Mouse (Mus musculus): Measurements from ENCODE around the gene Pgm2. TPM values are rescaled to one million over a fixed set of nuclear protein-coding genes. Genes with fewer than 3 reads are reported as not detected.

Pgm2 gene
- total RNA-seq, 2 experiments from 2014 or later, result 12.1 to 12.6 TPM

- DNase-seq, result no peak
- intact Hi-C loops (cut with DNase I), result loop anchor here (1.0 to 10.0 kb wide), 3 partner anchors 104 to 256 kb away; partner anchors contain the start of genes 0610040J01Rik and Rell1
Observed at GRCm38 (mm10) chr5:64070742-64071476, 21.8 kb upstream of the Pgm2 start.

DNA sequence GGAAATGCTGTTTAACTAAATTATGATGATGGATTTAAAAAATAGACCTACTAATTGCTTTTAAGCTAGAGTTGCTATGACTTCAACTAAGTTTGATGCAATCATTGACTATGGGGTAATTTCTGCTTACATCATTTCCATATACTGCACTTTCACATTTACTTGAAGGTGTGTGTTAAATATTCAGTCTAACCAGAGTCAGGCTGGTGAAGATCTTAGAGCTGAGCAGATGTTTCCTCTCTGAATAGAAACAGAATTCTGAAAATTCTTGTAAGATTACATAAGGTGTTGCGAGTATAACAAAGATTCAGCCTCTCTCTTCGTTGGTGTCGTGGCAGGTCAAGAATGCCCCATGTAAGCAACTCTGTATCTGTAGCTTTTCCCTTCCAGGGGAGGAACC lies 18.3 kb upstream of the Pgm2 start:
- no peak for DNase-seq
- intact Hi-C loops (cut with DNase I), result loop anchor here (5.0 to 10.0 kb wide), 2 partner anchors 107 to 260 kb away; partner anchors contain the start of genes 0610040J01Rik and Rell1

DNA sequence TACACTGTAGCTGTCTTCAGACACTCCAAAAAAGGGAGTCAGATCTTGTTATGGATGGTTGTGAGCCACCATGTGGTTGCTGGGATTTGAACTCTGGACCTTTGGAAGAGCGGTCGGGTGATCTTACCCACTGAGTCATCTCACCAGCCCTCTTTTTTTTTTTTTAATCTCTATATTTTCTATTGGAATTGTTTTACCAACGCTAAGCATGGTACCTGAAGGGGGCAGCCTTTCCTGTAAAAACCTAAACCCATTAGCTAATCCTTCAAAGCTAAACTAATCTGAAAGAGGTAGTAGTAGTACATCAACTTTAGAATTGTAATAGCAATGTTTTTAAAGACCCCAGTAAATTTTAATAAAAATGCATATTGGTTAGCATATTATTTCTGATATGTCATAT lies 17.2 kb upstream of the Pgm2 start:
- intact Hi-C loops (cut with DNase I), result loop anchor here (10.0 kb wide), 1 partner anchor 261 kb away; the partner anchor contains the start of gene 0610040J01Rik
- peak in 1 of 2 experiments; percentile 45 for DNase-seq

DNA sequence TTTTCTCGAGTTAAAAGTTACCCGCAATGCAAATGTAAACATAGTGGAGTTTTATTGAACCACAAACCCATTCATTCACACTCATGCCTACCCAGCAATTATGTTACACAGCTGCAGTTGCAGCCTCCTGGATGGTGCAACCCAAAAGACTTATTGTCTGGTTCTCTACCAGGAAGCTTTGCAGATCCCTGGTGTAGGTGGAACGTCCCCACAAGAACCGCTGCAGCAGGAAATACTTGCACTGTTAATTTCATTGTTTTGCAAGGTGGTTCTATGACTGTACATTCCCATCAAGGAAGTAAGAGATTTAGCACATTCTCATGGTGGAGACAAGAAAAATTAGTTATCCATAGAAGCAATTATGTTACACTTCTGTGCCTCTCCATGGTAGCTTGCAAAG lies 15.4 kb upstream of the Pgm2 start:
- no peak for DNase-seq
- intact Hi-C loops (cut with DNase I), result loop anchor here (10.0 kb wide), 1 partner anchor 263 kb away; the partner anchor contains the start of gene 0610040J01Rik

DNA sequence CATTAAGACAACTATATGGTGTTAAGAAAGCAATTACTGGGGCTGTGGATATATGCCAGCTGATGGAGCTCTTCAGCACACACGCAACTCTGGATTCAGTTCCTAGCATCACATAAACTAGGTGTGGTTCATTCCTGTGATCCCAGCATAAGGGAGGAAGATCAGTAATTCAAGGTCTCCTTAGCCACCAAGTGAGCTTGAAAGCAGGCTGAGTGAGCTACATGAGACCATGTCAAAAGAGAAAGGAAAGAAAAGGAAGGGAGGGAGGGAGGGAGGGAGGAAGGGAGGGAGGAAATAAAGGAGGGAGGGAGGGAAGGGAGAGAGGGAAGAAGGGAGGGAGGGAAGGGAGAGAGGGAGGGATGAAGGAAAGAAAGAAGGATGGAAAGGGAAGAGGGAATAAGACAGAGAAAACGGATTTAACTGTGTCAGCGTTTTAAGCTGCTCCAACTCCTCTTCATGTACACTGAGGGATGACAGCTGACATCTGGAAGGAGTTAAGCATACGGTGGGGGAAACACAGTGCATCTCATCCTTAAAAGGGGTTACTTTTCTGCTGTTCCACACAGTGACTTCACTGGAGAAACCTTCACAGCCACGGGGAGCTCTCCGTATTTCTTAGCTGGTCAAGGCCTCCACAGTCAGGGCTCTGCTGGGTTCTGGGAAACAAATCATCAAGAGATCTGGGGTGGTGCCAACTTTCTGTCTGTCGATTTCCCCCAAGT lies 13.8 kb upstream of the Pgm2 start:
- peak in 1 of 2 experiments; percentile 25 for DNase-seq
- intact Hi-C loops (cut with DNase I), result loop anchor here (10.0 kb wide), 1 partner anchor 264 kb away; the partner anchor contains the start of gene 0610040J01Rik

DNA sequence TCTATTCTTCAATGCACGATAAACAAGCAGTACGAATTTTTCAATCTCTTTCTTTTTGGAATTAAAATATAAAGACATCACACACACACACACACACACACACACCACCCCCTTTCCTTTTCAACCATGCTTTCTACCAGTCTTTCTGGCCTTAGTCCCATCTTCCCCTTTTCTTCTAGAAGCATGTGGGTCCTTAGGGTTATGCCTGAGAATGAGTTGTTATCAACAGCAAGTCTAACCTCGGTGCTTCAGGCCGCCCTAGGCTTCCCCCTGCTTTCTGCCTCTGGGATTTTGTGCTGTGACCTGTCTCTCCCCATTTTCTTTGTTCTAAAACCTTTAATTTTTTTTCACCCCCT lies 13.3 kb upstream of the Pgm2 start:
- intact Hi-C loops (cut with DNase I), result loop anchor here (10.0 kb wide), 1 partner anchor 265 kb away; the partner anchor contains the start of gene 0610040J01Rik
- no peak for DNase-seq

GRCm38 (mm10) chr5:64083447-64084359 lies 9.0 kb upstream of the Pgm2 start:
- DNase-seq, result no peak

GRCm38 (mm10) chr5:64085405-64085804 lies 7.3 kb upstream of the Pgm2 start:
- no peak for DNase-seq
- intact Hi-C loops (cut with DNase I), result no loop called here

More at GRCm38 (mm10) chr5:64083447-64084359, 9.0 kb upstream of the Pgm2 start:
- intact Hi-C loops (cut with DNase I), result no loop called here

- intact Hi-C loops (cut with DNase I), result no loop called here
Observed at GRCm38 (mm10) chr5:64088740-64089139, 4.0 kb upstream of the Pgm2 start.

DNA sequence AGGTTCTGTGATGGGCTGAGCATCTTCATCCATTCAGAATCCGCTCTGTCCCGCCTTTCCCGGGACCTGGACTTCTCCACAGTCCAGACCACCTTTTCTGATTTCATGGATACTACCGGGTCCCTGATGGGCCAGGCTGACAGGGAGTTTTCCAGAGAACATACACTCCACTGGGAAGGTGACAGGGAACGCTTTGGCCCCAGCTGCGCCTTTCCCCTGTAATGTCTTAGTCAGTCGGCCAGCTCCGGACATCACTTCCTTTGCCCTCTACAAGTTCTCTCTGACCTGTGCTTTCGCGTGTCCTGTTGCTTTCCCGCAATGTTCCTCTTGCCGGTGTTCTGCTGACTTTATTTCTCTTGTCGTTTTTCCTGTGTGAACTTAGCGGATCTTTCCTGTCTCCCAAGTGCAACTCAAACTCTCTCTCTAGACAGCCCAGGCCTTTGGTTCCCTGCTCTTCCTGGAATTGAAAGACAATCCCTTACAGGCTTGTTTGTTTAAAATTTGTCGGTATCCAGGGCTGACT lies 660 bp downstream of the Pgm2 start:
- intact Hi-C loops (cut with DNase I), result no loop called here
- DNase-seq, result peak; percentile 62 to 64

More at GRCm38 (mm10) chr5:64088740-64089139, 4.0 kb upstream of the Pgm2 start:
- DNase-seq, result no peak

DNA sequence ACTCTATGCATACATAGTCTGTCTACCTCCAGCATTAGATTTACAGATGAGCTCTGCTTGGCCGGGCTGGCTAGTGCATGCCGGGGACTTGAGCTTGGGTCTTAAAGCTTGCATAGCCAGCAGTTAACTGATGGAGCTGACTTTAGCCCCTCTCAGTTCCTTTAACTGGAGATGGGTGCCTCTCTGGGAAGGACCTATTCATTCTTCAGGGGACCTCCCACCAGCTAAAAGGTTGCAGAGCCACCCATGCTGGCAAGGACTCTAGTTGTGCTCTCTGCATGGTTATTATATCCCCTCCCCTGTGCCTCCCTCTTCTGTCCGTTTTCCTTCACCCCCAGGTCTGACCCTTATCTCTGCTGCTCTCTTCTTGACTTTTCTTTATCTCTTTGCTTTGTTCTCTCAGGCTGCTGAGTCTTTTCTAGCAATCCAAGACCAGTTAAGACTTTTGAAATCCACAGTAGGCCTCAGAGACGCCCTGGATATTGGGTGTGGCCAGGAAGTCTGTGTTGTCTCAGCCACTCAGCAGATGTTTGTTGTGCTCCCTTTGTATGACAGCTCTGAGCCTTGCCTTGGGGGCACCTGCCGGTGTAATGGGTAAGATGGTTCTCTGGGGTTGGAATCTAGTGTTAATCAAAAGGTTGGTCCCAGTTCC lies 2.7 kb downstream of the Pgm2 start:
- no peak for DNase-seq
- intact Hi-C loops (cut with DNase I), result no loop called here

GRCm38 (mm10) chr5:64101993-64102716 lies 9.4 kb downstream of the Pgm2 start:
- peak in 1 of 2 experiments; percentile 25 for DNase-seq
- intact Hi-C loops (cut with DNase I), result loop anchor here (10.0 kb wide), 1 partner anchor 173 kb away; no protein-coding TSS in a partner anchor

DNA sequence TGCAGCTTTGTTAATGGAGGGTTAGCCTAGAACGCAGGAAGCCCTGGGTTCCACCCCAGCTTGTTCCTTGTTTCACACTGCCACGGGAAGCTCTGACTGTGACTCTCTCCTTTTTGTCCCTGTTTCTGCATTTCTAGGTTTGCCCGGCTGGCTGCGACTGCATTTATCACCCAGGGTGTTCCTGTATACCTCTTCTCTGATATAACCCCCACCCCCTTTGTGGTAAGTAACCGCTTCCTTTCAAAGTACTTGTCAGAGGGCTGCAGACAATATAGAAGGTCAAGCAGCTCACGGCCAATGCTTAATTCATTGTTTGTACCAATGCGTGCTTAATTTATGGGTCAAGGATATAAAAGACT lies 9.9 kb downstream of the Pgm2 start:
- intact Hi-C loops (cut with DNase I), result loop anchor here (10.0 kb wide), 1 partner anchor 172 kb away; no protein-coding TSS in a partner anchor
- no peak for DNase-seq

DNA sequence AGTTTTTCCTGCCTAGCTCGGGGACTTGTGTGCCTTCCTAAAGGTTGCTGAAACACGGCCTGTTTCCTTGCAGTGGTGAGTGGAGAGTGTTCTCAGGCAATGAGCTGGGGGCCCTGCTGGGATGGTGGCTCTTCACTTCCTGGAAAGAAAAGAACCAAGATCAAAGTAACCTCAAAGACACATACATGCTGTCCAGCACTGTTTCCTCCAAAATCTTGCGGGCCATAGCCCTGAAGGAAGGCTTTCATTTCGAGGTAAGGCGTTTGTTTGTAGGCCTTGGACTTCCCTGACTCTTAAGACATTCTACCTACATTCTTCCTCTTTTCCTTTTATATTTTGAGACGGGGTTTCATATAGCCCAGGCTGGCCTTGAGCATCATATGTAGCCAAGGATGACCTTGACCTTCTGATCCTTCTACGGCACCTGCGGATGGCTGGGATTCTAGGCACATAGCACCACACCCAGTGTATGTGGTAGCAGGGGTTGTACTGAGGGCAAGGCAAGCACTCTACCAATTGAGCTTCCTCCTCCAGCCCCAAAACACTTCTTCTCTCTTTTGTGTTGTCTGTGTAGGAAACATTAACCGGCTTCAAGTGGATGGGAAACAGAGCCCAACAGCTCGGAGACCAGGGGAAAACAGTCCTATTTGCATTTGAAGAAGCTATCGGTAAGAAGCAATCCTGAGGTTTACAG lies 15.0 kb downstream of the Pgm2 start:
- intact Hi-C loops (cut with DNase I), result loop anchor here (10.0 kb wide), 1 partner anchor 167 kb away; no protein-coding TSS in a partner anchor
- no peak for DNase-seq

DNA sequence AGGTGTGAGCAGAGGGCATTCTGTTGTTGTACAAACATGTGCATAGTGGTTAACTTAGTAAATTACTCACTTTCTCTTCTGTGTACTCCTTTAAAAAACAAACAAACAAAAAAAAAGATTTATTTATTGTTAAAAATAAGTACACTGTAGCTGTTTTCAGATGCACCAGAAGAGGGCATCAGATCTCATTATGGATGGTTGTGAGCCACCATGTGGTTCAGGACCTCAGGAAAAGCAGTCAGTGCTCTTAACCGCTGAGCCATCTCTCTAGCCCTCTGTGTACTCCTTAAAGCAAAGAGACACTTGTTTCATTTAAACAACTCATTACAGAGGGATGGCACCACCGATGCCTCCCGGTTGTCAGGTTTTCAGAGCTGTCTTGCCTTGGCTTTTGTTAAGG lies 16.5 kb downstream of the Pgm2 start:
- intact Hi-C loops (cut with DNase I), result loop anchor here (10.0 kb wide), 1 partner anchor 166 kb away; no protein-coding TSS in a partner anchor
- DNase-seq, result peak in 1 of 2 experiments; percentile 36

DNA sequence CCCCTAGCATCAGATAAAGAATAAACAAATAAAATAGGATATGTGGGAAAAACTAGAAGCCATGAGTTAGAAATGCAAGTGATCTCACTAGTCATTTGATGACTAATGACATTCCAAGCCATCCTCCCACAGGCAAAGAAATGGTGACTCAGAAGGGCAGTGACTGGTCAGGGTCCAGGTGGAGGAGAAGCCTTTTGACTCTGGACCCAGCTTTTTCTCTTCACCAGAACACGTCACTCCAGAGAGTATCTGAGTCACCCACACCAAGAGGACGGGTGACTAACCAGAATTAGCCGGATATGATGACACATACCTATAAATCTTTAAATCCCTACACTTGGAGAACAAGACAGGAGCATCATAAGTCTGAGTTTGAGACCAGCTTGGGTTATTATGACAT lies 19.6 kb downstream of the Pgm2 start:
- DNase-seq, result no peak
- intact Hi-C loops (cut with DNase I), result no loop called here

DNA sequence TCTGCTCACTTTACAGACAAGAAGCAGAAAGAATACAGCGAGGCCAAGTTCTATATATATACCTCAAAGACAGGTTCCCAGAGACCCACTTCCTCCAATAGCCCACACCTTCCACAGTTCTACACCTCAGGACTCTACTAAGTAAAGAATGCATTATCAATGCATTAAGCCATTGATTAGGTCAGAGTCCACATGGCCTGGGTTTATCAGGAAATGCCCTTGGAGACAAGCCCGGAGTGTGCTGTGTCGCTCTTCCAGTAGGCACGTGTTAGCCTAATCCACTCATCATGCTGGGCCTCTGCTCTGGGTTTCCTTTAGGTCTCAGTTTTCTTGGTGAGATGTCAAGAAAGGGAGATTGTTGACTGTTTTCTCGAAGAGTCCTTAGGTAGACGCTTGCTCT lies 21.5 kb downstream of the Pgm2 start:
- intact Hi-C loops (cut with DNase I), result no loop called here
- no peak for DNase-seq

GRCm38 (mm10) chr5:64117191-64117590 lies 24.4 kb downstream of the Pgm2 start:
- no peak for DNase-seq
- intact Hi-C loops (cut with DNase I), result no loop called here
